Mouse (Mus musculus) subcutaneous adipose tissue, adult 2 months (tissue): ENCODE results near the gene 1810049J17Rik. TPM values are rescaled to one million over a fixed set of nuclear protein-coding genes. Genes with fewer than 3 reads are reported as not detected.

ENCODE experiments used
- polyA plus RNA-seq: library from polyadenylated mRNA; depleted of rRNA; stranded (reverse); fragments of >200 nt; gene quantifications from 2 replicates; pipeline ENCODE4 v1.2.3, GENCODE M21; 2012; ENCODE audit warnings: low replicate concordance; rRNA removed

Gene 1810049J17Rik
- polyA plus RNA-seq: not detected in 2 replicates

GRCm38 (mm10) chr15:12321788-12322621 lies at the start of gene 1810049J17Rik:
1810049J17Rik (minus strand) TSS chr15:12321899.

GRCm38 (mm10) chr15:12321091-12321787 lies 460 bp downstream of the 1810049J17Rik start, which contains the start of gene Golph3:
Golph3 (plus strand) TSS chr15:12321450.

Other genes with a start within 250 kb of the 1810049J17Rik start
- 120 and 139 TPM in 2 replicates for gene Zfr, start 204.1 kb downstream of the 1810049J17Rik start, polyA plus RNA-seq
- gene Mtmr12, start 116.9 kb downstream of the 1810049J17Rik start, polyA plus RNA-seq: 13.9 and 16.5 TPM in 2 replicates
- gene Golph3, start 449 bp downstream of the 1810049J17Rik start, polyA plus RNA-seq: 53.2 and 81.3 TPM in 2 replicates